Mouse (Mus musculus) MEL (cell line): ENCODE results near the gene Eef2. TPM values are rescaled to one million over a fixed set of nuclear protein-coding genes. Genes with fewer than 3 reads are reported as not detected.

Experiments used
- DNase-seq: peaks from one replicate; pipeline ENCODE4 v3.0.0; 2011; ENCODE audit warnings: low read depth, low spot score
- H3K27ac ChIP-seq: 2 replicates; pipeline ENCODE4 v1.5.1; 2012; ENCODE audit warnings: low read depth, mild to moderate bottlenecking, control low read depth, low read length, moderate library complexity; ENCODE audit not compliant: control insufficient read depth
- H3K27me3 ChIP-seq, 2 experiments: fragments of 150-350 bp in 1 of 2; sonication (generic) in 1 of 2; 2 replicates each; pipeline ENCODE4 v1.6.1; 2012; ENCODE audit warnings: low read length in 2 of 2, mild to moderate bottlenecking in 2 of 2, improper control_type of control experiment in 1 of 2, moderate library complexity in 1 of 2; ENCODE audit not compliant: insufficient read depth in 2 of 2, control insufficient read depth in 1 of 2
- H3K36me3 ChIP-seq, 2 experiments: 2 replicates each; pipeline ENCODE4 v1.6.1; 2012 to 2014; ENCODE audit warnings: low read length in 2 of 2, improper control_type of control experiment in 1 of 2, inconsistent platforms in 1 of 2, mild to moderate bottlenecking in 1 of 2; ENCODE audit not compliant: insufficient read depth in 2 of 2, control insufficient read depth in 1 of 2
- H3K4me1 ChIP-seq, 2 experiments: fragments of 150-350 bp in 1 of 2; sonication (generic) in 1 of 2; 2 replicates each; pipeline ENCODE4 v1.6.1; 2012; ENCODE audit warnings: low read length in 2 of 2, improper control_type of control experiment in 1 of 2, mild to moderate bottlenecking in 1 of 2; ENCODE audit not compliant: insufficient read depth in 2 of 2, control insufficient read depth in 1 of 2
- H3K4me3 ChIP-seq, 2 experiments: fragments of 150-350 bp in 1 of 2; sonication (generic) in 1 of 2; 2 replicates each; pipeline ENCODE4 v1.5.1; 2012; ENCODE audit warnings: low read depth in 2 of 2, low read length in 2 of 2, mild to moderate bottlenecking in 2 of 2, moderate library complexity in 2 of 2, control low read depth in 1 of 2, improper control_type of control experiment in 1 of 2; ENCODE audit not compliant: control insufficient read depth in 1 of 2, insufficient read depth in 1 of 2
- H3K79me2 ChIP-seq: 2 replicates; pipeline ENCODE4 v1.6.1; 2012; ENCODE audit warnings: mild to moderate bottlenecking, low read length, moderate library complexity; ENCODE audit not compliant: control insufficient read depth, poor library complexity, insufficient read depth
- H3K9ac ChIP-seq: 2 replicates; pipeline ENCODE4 v1.6.1; 2012; ENCODE audit warnings: low read depth, mild to moderate bottlenecking, control low read depth, low read length, moderate library complexity; ENCODE audit not compliant: control insufficient read depth, poor library complexity, severe bottlenecking
- H3K9me3 ChIP-seq: fragments of 150-350 bp; sonication (generic); replicated peaks from 2 replicates; pipeline ENCODE4 v1.6.1; 2012; ENCODE audit warnings: mild to moderate bottlenecking, low read length, improper control_type of control experiment, moderate library complexity; ENCODE audit not compliant: insufficient read depth
- BHLHE40 ChIP-seq: IDR thresholded peaks from 2 replicates; pipeline ENCODE4 v1.6.1; 2012; ENCODE audit warnings: low read depth, mild to moderate bottlenecking, inconsistent platforms, low read length, improper control_type of control experiment, borderline replicate concordance
- CHD1 ChIP-seq: IDR thresholded peaks from 2 replicates; pipeline ENCODE4 v1.6.1; 2012; ENCODE audit warnings: low read depth, mild to moderate bottlenecking, inconsistent platforms, low read length, improper control_type of control experiment
- CTCF ChIP-seq, 3 experiments: IDR thresholded peaks in 2 of 3; conservative IDR thresholded peaks in 1 of 3; 2 replicates each; pipeline ENCODE4 v1.5.1; 2011 to 2012; ENCODE audit warnings: low read length in 3 of 3, low read depth in 2 of 3, mild to moderate bottlenecking in 2 of 3, improper control_type of control experiment in 1 of 3, inconsistent platforms in 1 of 3, mixed read lengths in 1 of 3, moderate library complexity in 1 of 3; ENCODE audit not compliant: control insufficient read depth in 1 of 3, insufficient read depth in 1 of 3, poor library complexity in 1 of 3, severe bottlenecking in 1 of 3
- ELF1 ChIP-seq: IDR thresholded peaks from 2 replicates; pipeline ENCODE4 v1.6.1; 2014; ENCODE audit warnings: low read depth, mild to moderate bottlenecking, inconsistent platforms, low read length, improper control_type of control experiment, moderate library complexity
- ETS1 ChIP-seq: IDR thresholded peaks from 2 replicates; pipeline ENCODE4 v1.6.1; 2012; ENCODE audit warnings: low read depth, mild to moderate bottlenecking, inconsistent platforms, low read length, improper control_type of control experiment, moderate library complexity
- GABPA ChIP-seq: IDR thresholded peaks from 2 replicates; pipeline ENCODE4 v1.6.1; 2012; ENCODE audit warnings: low read depth, mild to moderate bottlenecking, inconsistent platforms, low read length, improper control_type of control experiment, moderate library complexity
- KAT2A ChIP-seq: conservative IDR thresholded peaks from 2 replicates; pipeline ENCODE4 v1.6.1; 2012; ENCODE audit warnings: low read depth, low read length, improper control_type of control experiment, inconsistent platforms
- MAFK ChIP-seq: IDR thresholded peaks from 2 replicates; pipeline ENCODE4 v1.6.1; 2011; ENCODE audit warnings: low read depth, mild to moderate bottlenecking, low read length, improper control_type of control experiment, borderline replicate concordance
- MAX ChIP-seq: IDR thresholded peaks from 2 replicates; pipeline ENCODE4 v1.6.1; 2011; ENCODE audit warnings: low read length, improper control_type of control experiment
- MAZ ChIP-seq: IDR thresholded peaks from 2 replicates; pipeline ENCODE4 v1.6.1; 2012; ENCODE audit warnings: low read depth, mild to moderate bottlenecking, inconsistent platforms, low read length, improper control_type of control experiment
- MEF2A ChIP-seq: IDR thresholded peaks from 2 replicates; pipeline ENCODE4 v1.6.1; 2014; ENCODE audit warnings: low read depth, mild to moderate bottlenecking, inconsistent platforms, low read length, improper control_type of control experiment; ENCODE audit not compliant: poor library complexity, insufficient replicate concordance, severe bottlenecking; ENCODE audit errors: extremely low read depth
- MXI1 ChIP-seq: IDR thresholded peaks from 2 replicates; pipeline ENCODE4 v1.6.1; 2011; ENCODE audit warnings: mild to moderate bottlenecking, low read depth, low read length, improper control_type of control experiment
- MYB ChIP-seq: IDR thresholded peaks from 2 replicates; pipeline ENCODE4 v1.6.1; 2011; ENCODE audit warnings: mild to moderate bottlenecking, low read depth, low read length, improper control_type of control experiment
- NRF1 ChIP-seq: IDR thresholded peaks from 2 replicates; pipeline ENCODE4 v1.6.1; 2014; ENCODE audit warnings: low read depth, mild to moderate bottlenecking, inconsistent platforms, low read length, improper control_type of control experiment, moderate library complexity; ENCODE audit not compliant: poor library complexity, insufficient read depth, severe bottlenecking
- POLR2A ChIP-seq, 2 experiments: IDR thresholded peaks; 2 replicates each; pipeline ENCODE4 v1.6.1; 2011 to 2012; ENCODE audit warnings: low read length in 2 of 2, mild to moderate bottlenecking in 2 of 2, control low read depth in 1 of 2, improper control_type of control experiment in 1 of 2, low read depth in 1 of 2, moderate library complexity in 1 of 2; ENCODE audit not compliant: control insufficient read depth in 1 of 2, insufficient read depth in 1 of 2, poor library complexity in 1 of 2
- POLR2AphosphoS2 ChIP-seq: IDR thresholded peaks from 2 replicates; pipeline ENCODE4 v1.6.1; 2011; ENCODE audit warnings: low read length, improper control_type of control experiment
- POLR2AphosphoS5 ChIP-seq: IDR thresholded peaks from 2 replicates; pipeline ENCODE4 v1.6.1; 2012; ENCODE audit warnings: low read depth, borderline replicate concordance, mild to moderate bottlenecking, inconsistent platforms, low read length, moderate library complexity, mixed read lengths
- RAD21 ChIP-seq: IDR thresholded peaks from 2 replicates; pipeline ENCODE4 v1.6.1; 2011; ENCODE audit warnings: mild to moderate bottlenecking, low read depth, low read length, improper control_type of control experiment
- RCOR1 ChIP-seq: IDR thresholded peaks from 2 replicates; pipeline ENCODE4 v1.6.1; 2012; ENCODE audit warnings: low read depth, mild to moderate bottlenecking, inconsistent platforms, low read length, improper control_type of control experiment
- SMC3 ChIP-seq: IDR thresholded peaks from 2 replicates; pipeline ENCODE4 v1.6.1; 2011; ENCODE audit warnings: low read depth, low read length, improper control_type of control experiment
- TAL1 ChIP-seq: IDR thresholded peaks from 2 replicates; pipeline ENCODE4 v1.6.1; 2012; ENCODE audit warnings: mild to moderate bottlenecking, inconsistent platforms, low read length, moderate library complexity, mixed read lengths
- TBP ChIP-seq: IDR thresholded peaks from 2 replicates; pipeline ENCODE4 v1.8.0; 2011; ENCODE audit warnings: low read depth, low read length, improper control_type of control experiment
- USF1 ChIP-seq: IDR thresholded peaks from 2 replicates; pipeline ENCODE4 v1.6.1; 2014; ENCODE audit warnings: low read depth, mild to moderate bottlenecking, inconsistent platforms, low read length, improper control_type of control experiment, moderate library complexity
- USF2 ChIP-seq, 2 experiments: IDR thresholded peaks; 2 replicates each; pipeline ENCODE4 v1.6.1; 2011 to 2012; ENCODE audit warnings: improper control_type of control experiment in 2 of 2, low read length in 2 of 2, borderline replicate concordance in 1 of 2, inconsistent platforms in 1 of 2, low read depth in 1 of 2, mild to moderate bottlenecking in 1 of 2; ENCODE audit not compliant: insufficient read depth in 1 of 2
- ZC3H11A ChIP-seq: IDR thresholded peaks from 2 replicates; pipeline ENCODE4 v1.6.1; 2012; ENCODE audit warnings: low read depth, mild to moderate bottlenecking, inconsistent platforms, low read length, improper control_type of control experiment
- ZKSCAN1 ChIP-seq: IDR thresholded peaks from 2 replicates; pipeline ENCODE4 v1.6.1; 2012; ENCODE audit warnings: low read depth, mild to moderate bottlenecking, inconsistent platforms, low read length, improper control_type of control experiment, moderate library complexity
- polyA plus RNA-seq, 2 experiments: library from polyadenylated mRNA; stranded (reverse) in 1 of 2; unstranded in 1 of 2; fragments of >175 nt in 1 of 2; fragments of >200 nt in 1 of 2; gene quantifications; 2 replicates each; pipeline versions ENCODE4 v1.2.1 to v1.2.4; 2012; ENCODE audit warnings: low replicate concordance in 2 of 2, low read depth in 1 of 2; ENCODE audit not compliant: insufficient read length in 2 of 2, insufficient read depth in 1 of 2, missing spikeins in 1 of 2
- total RNA-seq: library from RNA; depleted of rRNA; stranded (reverse); fragments of 300-350 nt; gene quantifications from 2 replicates; pipeline ENCODE4 v1.2.3, GENCODE M21; 2012

Gene Eef2
- total and polyA plus RNA-seq, 3 experiments, result 2,863 to 4,586 (median 3,442) TPM

- peak overlapping the region; percentile 88 to 97 for H3K4me3 ChIP-seq
- no peaks in the 10 kb centered on the region for H3K9me3 ChIP-seq
- peak overlapping the region; percentile 95 for H3K9ac ChIP-seq
- peak; percentile 83 for DNase-seq
- peaks cover 51% of the 10 kb centered on the region for H3K79me2 ChIP-seq
- no peak for TF ChIP-seq TAL1
- TF ChIP-seq POLR2A (IDR thresholded peaks at IDR 0.05; ENCODE audit: control insufficient read depth in 1 of 2, insufficient read depth in 1 of 2, low read depth in 1 of 2, low read length in 2 of 2, poor library complexity in 1 of 2), result 0 out of 4 replicates have a peak, but pooled peaks of 1 of the 2 experiments have one; percentile 0
- TF ChIP-seq RAD21, result no peak
- no peak for TF ChIP-seq MAX
- TF ChIP-seq ZKSCAN1, result 0 out of 2 replicates have a peak, but pooled peaks have one; percentile 36
- peak; percentile 64; the same call in 1 of the 2 replicates for TF ChIP-seq MAZ
- peak; percentile 9; the same call in 1 of the 2 replicates for TF ChIP-seq TBP
- 0 out of 2 replicates have a peak, but pooled peaks have one; percentile 4 for TF ChIP-seq USF1
- no peak for TF ChIP-seq GABPA
- 0 out of 2 replicates have a peak, but pooled peaks have one; percentile 11 for TF ChIP-seq CHD1
- 0 out of 2 replicates have a peak, but pooled peaks have one; percentile 44 for TF ChIP-seq MXI1
- TF ChIP-seq BHLHE40, result peak; percentile 49; the same call in 1 of the 2 replicates
- no peak for TF ChIP-seq CTCF (IDR thresholded peaks at IDR 0.05 in 2 of 3, conservative IDR thresholded peaks at IDR 0.05 in 1 of 3; ENCODE audit: control insufficient read depth in 1 of 3, insufficient read depth in 1 of 3, low read depth in 2 of 3, low read length in 3 of 3, poor library complexity in 1 of 3, severe bottlenecking in 1 of 3)
- no peak for TF ChIP-seq RCOR1
- TF ChIP-seq, all 39 proteins: peak for 8
- H3K4me1 ChIP-seq, result peaks cover 2 to 14% of the 10 kb centered on the region in 2 experiments; a peak in 3 of 4 replicates
- no peaks in the 10 kb centered on the region for H3K27me3 ChIP-seq
- H3K27ac ChIP-seq, result peak overlapping the region; percentile 96
- H3K36me3 ChIP-seq, result peaks cover 0 to 16% of the 10 kb centered on the region in 2 experiments; a peak in 3 of 4 replicates
These were observed 39.7 kb upstream of the Eef2 start for GRCm38 (mm10) chr10:81136706-81137231.

GRCm38 (mm10) chr10:81137252-81138130 lies 38.9 kb upstream of the Eef2 start:
- peak overlapping the region; percentile 74 for H3K27ac ChIP-seq
- DNase-seq, result peak; percentile 98
- H3K9ac ChIP-seq, result peak overlapping the region; percentile 96
- peaks cover 2 to 14% of the 10 kb centered on the region in 2 experiments; a peak in 3 of 4 replicates for H3K4me1 ChIP-seq
- H3K79me2 ChIP-seq, result peaks cover 58% of the 10 kb centered on the region
- peaks cover 0 to 16% of the 10 kb centered on the region in 2 experiments; a peak in 3 of 4 replicates for H3K36me3 ChIP-seq
- H3K9me3 ChIP-seq, result no peaks in the 10 kb centered on the region
- peak overlapping the region; percentile 85 to 97 for H3K4me3 ChIP-seq
- no peaks in the 10 kb centered on the region for H3K27me3 ChIP-seq
- TF ChIP-seq GABPA (no peak), BHLHE40 (no peak), NRF1 (peak; percentile 27; the same call in 1 of the 2 replicates), RAD21 (no peak), ELF1 (peak; percentile 51), ZC3H11A (no peak), RCOR1 (no peak), ETS1 (no peak), CHD1 (no peak; the same call in 1 of the 2 replicates), MAFK (no peak), POLR2AphosphoS2 (no peak), MEF2A (no peak), SMC3 (no peak), USF2 (IDR thresholded peaks at IDR 0.05; ENCODE audit: borderline replicate concordance in 1 of 2, insufficient read depth in 1 of 2, low read depth in 1 of 2, low read length in 2 of 2) (no peak), KAT2A (peak; percentile 89), MYB (no peak), POLR2AphosphoS5 (no peak), POLR2A (IDR thresholded peaks at IDR 0.05; ENCODE audit: control insufficient read depth in 1 of 2, insufficient read depth in 1 of 2, low read depth in 1 of 2, low read length in 2 of 2, poor library complexity in 1 of 2) (peak in 1 of 2 experiments; percentile 58; a peak in 2 of 4 replicates), USF1 (no peak)
